Comparison of ENCODE assay signal across 7 mouse cellular contexts in genomic region chr8:71558958-71559690, GRCm38 (mm10). TPM values are rescaled to one million over a fixed set of nuclear protein-coding genes. Genes with fewer than 3 reads are reported as not detected.
DNase-seq lines count a peak whose midpoint lies in the region; ATAC-seq and TF ChIP-seq lines count a peak whose summit lies in the region.

No protein-coding gene starts in this region.

- in situ Hi-C loops in Patski (cut with MboI; ENCODE audit: low pct_unique_long_range_greater_than_20kb), result no loop called here

- H3K9me3 ChIP-seq in lung, embryonic 16.5 days (ENCODE audit: control insufficient read depth, low read length), result 0 out of 2 replicates have a peak, but pooled peaks cover 2% of the 10 kb centered on the region

- H3K4me1 ChIP-seq in lung, embryonic 16.5 days (replicated peaks; ENCODE audit: control insufficient read depth, insufficient read depth, low read length), result peaks cover 7% of the 10 kb centered on the region

- no peak for TF ChIP-seq CTCF in Patski (IDR thresholded peaks at IDR 0.05)

- no peaks in the 10 kb centered on the region for H3K36me3 ChIP-seq in lung, embryonic 16.5 days (ENCODE audit: control insufficient read depth, insufficient read depth, low read length)

- H3K27ac ChIP-seq in lung, embryonic 16.5 days (ENCODE audit: low read length), result no peak overlapping the region

- no peak for DNase-seq in Patski (ENCODE audit: low read depth, low spot score)
- DNase-seq in c-Kit-negative CD71-positive TER-119-positive erythroid progenitor cells, embryonic 14.5 days (ENCODE audit: low read depth, low spot score), result peak; percentile 63
- DNase-seq in heart, adult 18-20 months, result peak; percentile 70 to 75
- peak; percentile 83 for DNase-seq in kidney, adult 18-20 months
- peak; percentile 67 for DNase-seq in ovary, postnatal 14 days (ENCODE audit: low spot score)
- DNase-seq in yolk sac, embryonic 10.5 days (ENCODE audit: low spot score), result peak; percentile 84

- H3K4me3 ChIP-seq in lung, embryonic 16.5 days (ENCODE audit: low read length), result peak overlapping the region; percentile 58

- CTCF ChIA-PET in Patski (lab: Charles Lee), result interaction anchor here (1.6 to 5.6 kb wide), 3 partner anchors 32 to 53 kb away, joined by 5 to 49 read pairs (median 19); partner anchors contain the start of genes Colgalt1 and Pgls

- H3K9ac ChIP-seq in lung, embryonic 16.5 days (ENCODE audit: low read length), result peak overlapping the region; percentile 67

- peak overlapping the region; percentile 89 for H3K4me2 ChIP-seq in lung, embryonic 16.5 days (ENCODE audit: low read depth, low read length)

- peak; percentile 57 for ATAC-seq in Patski
- ATAC-seq in lung, embryonic 16.5 days (ENCODE audit: low read depth), result peak; percentile 75

- 2% methylated on average over 24 of the region's 24 CpGs for WGBS in lung, embryonic 16.5 days

- POLR2A ChIA-PET in Patski (lab: Charles Lee), result interaction anchor here (0.6 to 3.1 kb wide), 3 partner anchors 10 to 57 kb away, joined by 3 to 7 read pairs (median 3); partner anchors contain the start of gene Pgls

- no peaks in the 10 kb centered on the region for H3K27me3 ChIP-seq in Patski
- peaks cover 47% of the 10 kb centered on the region for H3K27me3 ChIP-seq in lung, embryonic 16.5 days (ENCODE audit: control insufficient read depth, insufficient read depth, low read depth, low read length)

RNA-seq across cellular contexts. Expression of gene Tmem221, which starts 0.5 kb away (rescaled TPM):
- polyA plus RNA-seq in Patski (2021), result 3.4 TPM
- total RNA-seq in heart, adult 18-20 months (2021), result under 1 TPM; 0.42 to 0.51 TPM
- polyA plus RNA-seq in lung, embryonic 16.5 days (2015; fragmentation: Nextera tagmentation; extraction: Ambion mirVana), result 4.4 and 4.5 TPM in 2 replicates

RNA-seq across cellular contexts. Expression of gene Nxnl1, which starts 7.3 kb away (rescaled TPM):
- 0.85 TPM for polyA plus RNA-seq in Patski (2021)
- under 1 TPM; 0.15 TPM for total RNA-seq in heart, adult 18-20 months (2021)
- polyA plus RNA-seq in lung, embryonic 16.5 days (2015; fragmentation: Nextera tagmentation; extraction: Ambion mirVana), result 0.10 TPM in 1 of 2 replicates, not detected in the other

RNA-seq across cellular contexts. Expression of gene Slc27a1, which starts 9.6 kb away (rescaled TPM):
- polyA plus RNA-seq in Patski (2021), result 40.9 TPM
- 100 to 1,000 TPM; 162 to 202 TPM for total RNA-seq in heart, adult 18-20 months (2021)
- 38.4 and 39.5 TPM in 2 replicates for polyA plus RNA-seq in lung, embryonic 16.5 days (2015; fragmentation: Nextera tagmentation; extraction: Ambion mirVana)

RNA-seq across cellular contexts. Expression of gene Mvb12a, which starts 16.4 kb away (rescaled TPM):
- polyA plus RNA-seq in Patski (2021), result 103 TPM
- 10 to 100 TPM; 28.4 to 28.5 TPM for total RNA-seq in heart, adult 18-20 months (2021)
- polyA plus RNA-seq in lung, embryonic 16.5 days (2015; fragmentation: Nextera tagmentation; extraction: Ambion mirVana), result 96.3 and 99.5 TPM in 2 replicates

RNA-seq across cellular contexts. Expression of gene Bst2, which starts 21.9 kb away (rescaled TPM):
- polyA plus RNA-seq in Patski (2021), result 141 TPM
- total RNA-seq in heart, adult 18-20 months (2021), result 10 to 100 TPM; 19.3 to 40.2 TPM
- 50.4 and 51.1 TPM in 2 replicates for polyA plus RNA-seq in lung, embryonic 16.5 days (2015; fragmentation: Nextera tagmentation; extraction: Ambion mirVana)
